Mouse (Mus musculus) embryonic facial prominence, embryonic 12.5 days (tissue): ENCODE measurements around the gene Phospho1. TPM values are rescaled to one million over a fixed set of nuclear protein-coding genes. Genes with fewer than 3 reads are reported as not detected.

Source experiments
- ATAC-seq: fragments of 200-750 bp; cut with Nextera tagmentation; 2 replicates; pipeline ENCODE4 v1.8.0; 2017; ENCODE audit not compliant: insufficient number of reproducible peaks, insufficient read depth, low FRiP score, low TSS enrichment
- H3K27ac ChIP-seq: fragments of 300-500 bp; sonication (generic); 2 replicates; pipeline ENCODE4 v1.5.1; 2016; ENCODE audit warnings: mild to moderate bottlenecking
- H3K27me3 ChIP-seq: fragments of 300-500 bp; sonication (generic); 2 replicates; pipeline ENCODE4 v1.6.1; 2016; ENCODE audit warnings: mild to moderate bottlenecking, moderate library complexity
- H3K36me3 ChIP-seq: fragments of 300-500 bp; sonication (generic); 2 replicates; pipeline ENCODE4 v1.6.1; 2016; ENCODE audit warnings: mild to moderate bottlenecking
- H3K4me1 ChIP-seq: fragments of 300-500 bp; sonication (generic); 2 replicates; pipeline ENCODE4 v1.6.1; 2016
- H3K4me2 ChIP-seq: fragments of 300-500 bp; sonication (generic); replicated peaks from 2 replicates; pipeline ENCODE4 v1.6.1; 2016; ENCODE audit warnings: mild to moderate bottlenecking, moderate library complexity
- H3K4me3 ChIP-seq: fragments of 300-500 bp; sonication (generic); 2 replicates; pipeline ENCODE4 v1.5.1; 2016; ENCODE audit warnings: mild to moderate bottlenecking
- H3K9ac ChIP-seq: fragments of 300-500 bp; sonication (generic); 2 replicates; pipeline ENCODE4 v1.6.1; 2016; ENCODE audit warnings: mild to moderate bottlenecking, moderate library complexity
- H3K9me3 ChIP-seq: fragments of 300-500 bp; sonication (generic); 2 replicates; pipeline ENCODE4 v1.6.1; 2016; ENCODE audit warnings: mild to moderate bottlenecking, moderate library complexity
- WGBS: fragments of 180-500 bp; shearing (Covaris S2); methylation state at CpG from one replicate; pipeline ENCODE4 v1.1.7; 2016; 5-methylcytosine and 5-hydroxymethylcytosine counted together
- polyA plus RNA-seq: library from polyadenylated mRNA; unstranded; fragments of >200 nt; fragmentation: Nextera tagmentation; extraction: Ambion mirVana; gene quantifications from 2 replicates; pipeline ENCODE4 v1.2.1, GENCODE M21; 2016

Gene Phospho1
- polyA plus RNA-seq, 1 experiment from 2014 or later = not detected

GRCm38 (mm10) chr11:95853684-95854083 lies 29.4 kb downstream of the Phospho1 start:
- Histone ChIP-seq H3K4me1 (no peaks in the 10 kb centered on the region), H3K9ac (no peak overlapping the region), H3K4me2 (no peak overlapping the region), H3K9me3 (no peaks in the 10 kb centered on the region), H3K4me3 (no peak overlapping the region), H3K27me3 (no peaks in the 10 kb centered on the region), H3K27ac (no peak overlapping the region), H3K36me3 (no peaks in the 10 kb centered on the region)
- WGBS = 61% methylated on average over 5 of the region's 5 CpGs
- no peak for ATAC-seq

- peaks cover 8% of the 10 kb centered on the region; the same call in 1 of the 2 replicates for H3K4me1 ChIP-seq
- no peaks in the 10 kb centered on the region for H3K27me3 ChIP-seq
- no peaks in the 10 kb centered on the region for H3K9me3 ChIP-seq
- H3K4me2 ChIP-seq = peak overlapping the region; percentile 62; the same call in 1 of the 2 replicates
- H3K36me3 ChIP-seq = no peaks in the 10 kb centered on the region
- no peak overlapping the region for H3K4me3 ChIP-seq
- ATAC-seq = no peak
- WGBS = 76% methylated on average over 4 of the region's 4 CpGs
- no peak overlapping the region for H3K27ac ChIP-seq
- H3K9ac ChIP-seq = no peak overlapping the region
These were observed 33.0 kb downstream of the Phospho1 start for GRCm38 (mm10) chr11:95857306-95857705.

DNA sequence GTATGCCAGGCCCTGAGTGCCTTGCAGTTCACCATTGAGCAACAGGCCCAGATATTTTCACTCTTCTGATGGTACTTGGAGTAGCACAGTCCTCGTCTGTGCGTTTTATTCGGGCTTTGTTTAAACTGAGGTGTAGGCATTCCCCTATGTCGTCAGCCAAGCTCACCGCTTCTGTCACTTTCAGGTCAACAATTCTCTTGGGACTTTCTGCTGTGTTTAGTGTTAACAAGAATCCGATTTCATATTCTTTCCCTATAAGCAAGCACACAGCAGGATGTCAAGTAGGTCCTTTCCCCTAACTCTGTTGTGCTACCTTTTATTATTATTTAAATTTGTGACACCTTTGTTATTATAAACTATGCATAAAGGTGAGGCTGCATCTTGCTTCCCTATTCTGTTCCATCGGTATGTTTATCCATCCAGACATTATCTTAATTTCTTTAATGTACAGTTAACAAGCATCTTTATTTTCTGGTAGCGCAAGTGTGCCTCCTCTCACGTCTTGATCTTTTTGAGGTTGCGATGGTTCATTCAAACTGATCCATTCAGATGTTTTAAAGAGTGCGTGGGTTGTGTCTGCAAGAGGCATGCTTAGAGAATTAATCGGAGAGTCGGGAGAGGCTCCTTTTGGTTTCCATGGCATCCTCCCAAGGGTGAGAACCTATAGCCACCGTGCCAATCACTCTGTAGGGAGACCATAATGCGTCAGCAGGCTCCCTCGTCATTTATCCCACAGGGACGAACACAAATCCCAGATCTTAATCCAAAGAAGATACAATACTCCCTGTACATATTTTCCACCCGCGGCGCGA lies 33.6 kb downstream of the Phospho1 start:
- Histone ChIP-seq H3K4me2 (peak overlapping the region; percentile 62), H3K9ac (peak overlapping the region; percentile 51; the same call in 1 of the 2 replicates), H3K27ac (peak overlapping the region; percentile 92), H3K4me3 (peak overlapping the region; percentile 67), H3K36me3 (no peaks in the 10 kb centered on the region), H3K27me3 (no peaks in the 10 kb centered on the region), H3K4me1 (peaks cover 8% of the 10 kb centered on the region; the same call in 1 of the 2 replicates), H3K9me3 (no peaks in the 10 kb centered on the region)
- ATAC-seq = no peak
- 19% methylated on average over 21 of the region's 21 CpGs for WGBS

- peak; percentile 95 for ATAC-seq
These were observed 34.5 kb downstream of the Phospho1 start for GRCm38 (mm10) chr11:95858528-95859467.

GRCm38 (mm10) chr11:95859468-95859855 lies 35.2 kb downstream of the Phospho1 start:
- under 1% methylated on average over 35 of the region's 35 CpGs for WGBS
- Histone ChIP-seq H3K4me3 (peak overlapping the region; percentile 67), H3K36me3 (no peaks in the 10 kb centered on the region)

More at GRCm38 (mm10) chr11:95858528-95859467, 34.5 kb downstream of the Phospho1 start:
- peak overlapping the region; percentile 51 for H3K9ac ChIP-seq
- H3K36me3 ChIP-seq = no peaks in the 10 kb centered on the region
- no peaks in the 10 kb centered on the region for H3K9me3 ChIP-seq
- under 1% methylated on average over 58 of the region's 58 CpGs for WGBS
- peak overlapping the region; percentile 92 for H3K27ac ChIP-seq
- peaks cover 8% of the 10 kb centered on the region; the same call in 1 of the 2 replicates for H3K4me1 ChIP-seq
- H3K4me3 ChIP-seq = peak overlapping the region; percentile 67
- peak overlapping the region; percentile 62 for H3K4me2 ChIP-seq
- H3K27me3 ChIP-seq = no peaks in the 10 kb centered on the region

GRCm38 (mm10) chr11:95860071-95860490 lies 35.8 kb downstream of the Phospho1 start:
- Histone ChIP-seq H3K9me3 (no peaks in the 10 kb centered on the region), H3K9ac (peak overlapping the region; percentile 51), H3K27ac (peak overlapping the region; percentile 92; the same call in 1 of the 2 replicates), H3K27me3 (no peaks in the 10 kb centered on the region), H3K4me3 (peak overlapping the region; percentile 67), H3K4me2 (peak overlapping the region; percentile 62), H3K36me3 (no peaks in the 10 kb centered on the region), H3K4me1 (peaks cover 8% of the 10 kb centered on the region; the same call in 1 of the 2 replicates)
- ATAC-seq = no peak
- 24% methylated on average over 3 of the region's 3 CpGs for WGBS

More at GRCm38 (mm10) chr11:95859468-95859855, 35.2 kb downstream of the Phospho1 start:
- Histone ChIP-seq H3K4me2 (peak overlapping the region; percentile 62), H3K27ac (peak overlapping the region; percentile 92), H3K9me3 (no peaks in the 10 kb centered on the region), H3K9ac (peak overlapping the region; percentile 51), H3K4me1 (peaks cover 8% of the 10 kb centered on the region; the same call in 1 of the 2 replicates), H3K27me3 (no peaks in the 10 kb centered on the region)
- ATAC-seq = peak; percentile 65

DNA sequence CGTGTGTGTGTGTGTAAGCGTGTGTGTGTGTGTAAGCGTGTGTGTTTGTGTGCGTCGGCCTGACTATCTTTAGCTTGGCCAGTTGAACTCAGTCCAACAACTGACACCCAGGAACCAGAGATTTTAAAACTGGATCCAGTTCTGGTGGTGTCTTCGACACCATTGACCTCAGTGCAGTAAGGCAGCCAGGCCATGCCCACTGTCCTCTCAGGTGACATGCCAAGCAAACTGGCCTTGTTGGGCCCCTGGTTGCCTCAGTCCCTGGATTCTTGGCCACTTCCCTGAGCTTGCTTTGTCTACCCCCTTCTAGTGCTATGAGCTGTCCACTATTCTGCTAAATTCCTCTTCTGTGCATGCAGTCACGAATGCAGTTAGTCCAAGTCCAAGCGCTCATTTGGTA lies 37.1 kb downstream of the Phospho1 start:
- Histone ChIP-seq H3K4me1 (peaks cover 8% of the 10 kb centered on the region; the same call in 1 of the 2 replicates), H3K4me2 (no peak overlapping the region), H3K36me3 (no peaks in the 10 kb centered on the region), H3K9me3 (no peaks in the 10 kb centered on the region), H3K4me3 (no peak overlapping the region), H3K27ac (no peak overlapping the region), H3K9ac (no peak overlapping the region), H3K27me3 (no peaks in the 10 kb centered on the region)
- 91% methylated on average over 8 of the region's 8 CpGs for WGBS
- no peak for ATAC-seq

DNA sequence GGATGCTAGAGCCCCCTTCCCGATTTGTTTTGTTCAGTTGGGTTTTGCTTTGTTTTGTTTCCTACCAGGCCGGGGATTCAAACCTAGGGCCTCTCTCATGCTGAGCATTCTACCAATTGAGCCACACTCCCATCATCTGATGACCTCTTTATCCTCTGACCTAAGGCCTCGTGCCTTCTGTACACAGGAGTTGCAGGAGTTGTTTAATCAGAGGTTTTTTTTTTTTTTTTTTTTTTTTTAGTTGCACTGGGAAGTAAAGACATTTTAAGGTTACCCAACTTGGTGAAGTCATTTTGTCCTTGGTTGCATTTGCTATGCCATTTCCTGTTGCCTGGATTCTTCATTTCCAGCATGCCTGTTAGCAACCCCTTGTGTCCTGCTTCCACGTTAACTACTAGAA lies 45.1 kb downstream of the Phospho1 start:
- no peaks in the 10 kb centered on the region for H3K36me3 ChIP-seq
- H3K27ac ChIP-seq = no peak overlapping the region
- H3K4me3 ChIP-seq = no peak overlapping the region
- 76% methylated on average over 4 of the region's 4 CpGs for WGBS
- no peaks in the 10 kb centered on the region for H3K27me3 ChIP-seq
- H3K9me3 ChIP-seq = no peaks in the 10 kb centered on the region
- H3K4me1 ChIP-seq = no peaks in the 10 kb centered on the region
- no peak overlapping the region for H3K9ac ChIP-seq
- ATAC-seq = no peak
- no peak overlapping the region for H3K4me2 ChIP-seq

DNA sequence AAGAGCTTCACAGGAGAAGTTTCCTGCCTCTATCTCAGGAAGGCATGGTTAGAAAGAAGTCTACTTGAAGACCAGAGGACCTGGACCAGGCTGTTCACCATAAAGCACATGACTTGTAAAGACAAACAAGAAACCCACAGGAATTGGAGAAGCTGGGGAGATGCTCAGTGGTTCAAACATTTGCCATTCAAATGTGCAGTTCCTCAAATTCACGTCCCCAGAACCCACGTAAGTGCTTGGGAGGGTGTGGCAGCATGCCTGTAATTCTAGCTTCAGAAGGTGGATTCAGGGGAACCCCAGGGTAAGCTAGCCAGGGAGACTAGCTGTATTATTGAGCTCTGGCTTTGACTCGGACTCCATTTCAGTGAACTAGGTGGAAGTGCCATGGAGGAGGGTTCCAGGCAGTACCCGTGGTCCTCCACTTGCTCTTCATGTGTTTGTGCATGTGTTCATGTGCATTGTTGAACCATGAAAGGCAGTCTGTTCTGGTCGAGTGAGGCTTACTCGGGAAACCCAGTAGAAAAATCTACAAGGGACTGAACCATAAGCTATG lies 45.7 kb downstream of the Phospho1 start:
- WGBS = 77% methylated on average over 6 of the region's 6 CpGs
- H3K4me2 ChIP-seq = no peak overlapping the region
- H3K4me1 ChIP-seq = no peaks in the 10 kb centered on the region
- no peak for ATAC-seq
- no peak overlapping the region for H3K9ac ChIP-seq
- H3K27me3 ChIP-seq = no peaks in the 10 kb centered on the region
- no peaks in the 10 kb centered on the region for H3K36me3 ChIP-seq
- no peak overlapping the region for H3K4me3 ChIP-seq
- no peaks in the 10 kb centered on the region for H3K9me3 ChIP-seq
- H3K27ac ChIP-seq = no peak overlapping the region

DNA sequence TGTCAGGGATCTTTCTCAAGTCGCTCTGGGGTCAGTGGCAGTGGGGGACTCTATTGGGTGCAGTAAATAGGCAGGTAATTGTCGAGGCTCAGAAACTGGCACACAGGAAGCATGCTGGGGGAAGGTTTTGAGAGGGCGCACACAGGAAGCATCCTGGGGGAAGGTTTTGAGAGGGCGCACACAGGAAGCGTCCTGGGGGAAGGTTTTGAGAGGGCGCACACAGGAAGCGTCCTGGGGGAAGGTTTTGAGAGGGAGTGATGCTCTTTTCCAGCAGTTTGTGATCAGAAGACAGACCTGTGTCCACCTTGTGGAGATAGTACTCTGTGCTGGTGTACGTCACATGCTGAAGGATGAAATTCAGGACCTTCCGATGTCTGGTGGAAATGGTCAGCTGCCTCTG lies 51.5 kb downstream of the Phospho1 start:
- H3K9me3 ChIP-seq = no peaks in the 10 kb centered on the region
- H3K4me1 ChIP-seq = no peaks in the 10 kb centered on the region
- H3K9ac ChIP-seq = no peak overlapping the region
- no peak for ATAC-seq
- H3K4me3 ChIP-seq = no peak overlapping the region
- no peak overlapping the region; the same call in 1 of the 2 replicates for H3K4me2 ChIP-seq
- H3K27ac ChIP-seq = no peak overlapping the region
- no peaks in the 10 kb centered on the region for H3K36me3 ChIP-seq
- H3K27me3 ChIP-seq = 0 out of 2 replicates have a peak, but pooled peaks cover 4% of the 10 kb centered on the region
- 26% methylated on average over 9 of the region's 9 CpGs for WGBS

DNA sequence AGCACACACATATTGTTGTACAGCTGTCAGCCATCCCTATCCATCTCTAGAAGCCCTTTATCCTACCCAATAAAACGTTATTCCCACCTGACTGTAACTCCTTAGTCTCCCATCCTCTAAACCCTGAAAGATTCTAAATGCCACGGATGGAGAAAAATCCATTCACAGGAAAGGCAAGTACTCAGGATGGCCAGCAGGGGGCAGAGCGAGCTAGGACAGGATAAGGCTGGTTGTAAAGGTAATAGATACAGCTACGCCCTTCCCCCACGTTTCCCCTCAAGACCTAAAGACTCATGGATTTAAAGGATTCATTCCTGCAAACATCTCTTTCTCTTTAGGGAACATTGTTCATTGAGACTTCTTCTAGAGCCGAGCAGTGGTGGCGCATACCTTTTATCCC lies 52.0 kb downstream of the Phospho1 start:
- H3K4me1 ChIP-seq = no peaks in the 10 kb centered on the region
- no peaks in the 10 kb centered on the region for H3K36me3 ChIP-seq
- 21% methylated on average over 7 of the region's 7 CpGs for WGBS
- H3K9me3 ChIP-seq = no peaks in the 10 kb centered on the region
- no peak overlapping the region for H3K4me3 ChIP-seq
- ATAC-seq = no peak
- no peak overlapping the region for H3K27ac ChIP-seq
- 0 out of 2 replicates have a peak, but pooled peaks cover 5% of the 10 kb centered on the region for H3K27me3 ChIP-seq
- no peak overlapping the region for H3K9ac ChIP-seq
- no peak overlapping the region for H3K4me2 ChIP-seq
